Mouse (Mus musculus): ENCODE measurements around the gene Alox5ap. TPM values are rescaled to one million over a fixed set of nuclear protein-coding genes. Genes with fewer than 3 reads are reported as not detected.
A peak's percentile ranks its signal among the peaks of the same experiment; 100 is the strongest.

The Alox5ap gene
- 10 to 100 TPM in 1 of 2 experiments, 1 to 10 TPM in 1; 8.1 to 11.7 TPM for total RNA-seq (2021)
- long read RNA-seq, experiment 1, partial matches to known transcripts = 0 of 4 reads
- long read RNA-seq, experiment 1, other reads (novel, unspliced or antisense) = 0 of 4 reads
- long read RNA-seq, experiment 2, transcript Alox5ap-201 (5 exons, 1,251 nt) = major isoform, 5 of 8 reads
- long read RNA-seq, experiment 2, partial matches to known transcripts = 0 of 8 reads
- long read RNA-seq, experiment 2, other reads (novel, unspliced or antisense) = 1 of 8 reads

- DNase-seq (ENCODE audit: low spot score in 2 of 2) = no peak
- intact Hi-C loops (cut with DNase I) = no loop called here
Observed at GRCm38 (mm10) chr5:149264405-149264804, at the start of gene Alox5ap. TSS of gene Alox5ap (plus strand) at chr5:149264767.

DNA sequence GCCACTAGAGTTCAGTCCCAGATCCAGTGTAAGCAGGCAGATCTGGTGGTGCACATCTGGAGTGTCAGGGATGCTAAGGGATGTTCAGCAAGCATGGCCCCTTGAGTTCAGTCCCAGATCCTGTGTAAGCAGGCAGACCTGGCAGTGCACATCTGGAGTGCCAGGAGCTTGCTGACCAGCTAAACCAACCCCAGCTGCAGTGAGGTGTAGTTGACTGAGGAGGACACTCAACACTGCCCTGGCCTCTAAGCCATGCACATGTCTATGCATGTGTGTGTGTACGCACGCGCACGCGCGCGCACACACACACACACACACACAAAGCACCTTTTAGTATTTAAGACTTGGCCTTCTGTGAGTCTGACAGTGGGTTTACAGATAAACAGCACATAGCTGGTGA, 49.0 kb upstream of the Alox5ap start:
- intact Hi-C loops (cut with DNase I) = no loop called here
- no peak for DNase-seq (ENCODE audit: low spot score in 2 of 2)

- intact Hi-C loops (cut with DNase I) = no loop called here
- no peak for DNase-seq (ENCODE audit: low spot score in 2 of 2)
Observed at GRCm38 (mm10) chr5:149217524-149218357, 46.8 kb upstream of the Alox5ap start.

- intact Hi-C loops (cut with DNase I) = no loop called here
- DNase-seq (ENCODE audit: low spot score in 2 of 2) = no peak
Observed at GRCm38 (mm10) chr5:149219493-149219892, 45.1 kb upstream of the Alox5ap start.

- intact Hi-C loops (cut with DNase I) = no loop called here
Observed at GRCm38 (mm10) chr5:149221355-149221754, 43.2 kb upstream of the Alox5ap start.

GRCm38 (mm10) chr5:149224666-149225065, 39.9 kb upstream of the Alox5ap start:
- no peak for DNase-seq (ENCODE audit: low spot score in 2 of 2)
- intact Hi-C loops (cut with DNase I) = no loop called here

More at GRCm38 (mm10) chr5:149221355-149221754, 43.2 kb upstream of the Alox5ap start:
- no peak for DNase-seq (ENCODE audit: low spot score in 2 of 2)

DNA sequence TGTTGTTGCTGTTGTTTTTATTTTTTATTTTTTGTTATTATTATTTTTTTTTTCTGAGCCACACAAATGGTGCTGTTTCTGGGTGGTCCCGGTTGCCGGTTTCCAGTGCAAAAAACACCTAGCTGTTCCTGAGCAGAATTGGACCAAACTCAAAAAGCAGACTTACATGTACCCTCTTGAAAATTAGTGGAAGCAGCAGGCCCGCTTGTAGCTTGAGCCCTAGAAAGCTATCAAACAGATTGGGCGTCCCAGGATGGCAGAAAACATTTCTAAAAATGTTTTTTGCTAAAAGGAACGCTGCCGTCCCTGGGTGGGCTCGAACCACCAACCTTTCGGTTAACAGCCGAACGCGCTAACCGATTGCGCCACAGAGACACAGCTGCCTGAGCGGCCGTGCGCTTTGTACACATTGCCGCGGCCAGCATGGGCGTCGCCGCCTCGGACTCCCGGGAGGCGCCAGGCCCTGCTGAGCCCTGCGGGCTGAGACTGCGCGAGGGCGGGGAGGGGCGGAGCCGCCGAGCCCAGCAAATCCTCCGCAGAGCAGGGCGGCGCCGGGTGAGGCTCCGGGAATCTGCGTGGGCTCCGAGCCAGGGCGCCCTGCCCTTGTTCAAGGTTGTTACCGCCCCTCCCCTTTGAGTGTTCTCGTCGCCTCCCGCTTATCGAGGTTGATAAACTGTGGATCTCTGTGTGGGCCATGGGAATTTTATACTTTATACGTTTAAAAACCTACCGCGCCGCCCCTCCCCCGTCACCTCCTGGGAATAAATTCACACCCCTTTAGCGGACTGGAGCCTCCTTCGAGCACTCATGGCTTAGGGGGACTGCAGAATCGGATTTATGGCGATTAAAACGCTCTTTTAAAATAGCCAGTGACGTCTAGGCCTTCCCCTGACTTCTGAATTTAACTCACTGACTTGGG, 35.6 kb upstream of the Alox5ap start:
- peak; percentile 95 to 98 for DNase-seq (ENCODE audit: low spot score in 2 of 2)

GRCm38 (mm10) chr5:149229619-149230339, 34.8 kb upstream of the Alox5ap start:
- DNase-seq (ENCODE audit: low spot score in 2 of 2) = no peak
- intact Hi-C loops (cut with DNase I) = no loop called here

More for the DNA sequence above, 35.6 kb upstream of the Alox5ap start:
- intact Hi-C loops (cut with DNase I) = no loop called here

- DNase-seq (ENCODE audit: low spot score in 2 of 2) = no peak
- intact Hi-C loops (cut with DNase I) = loop anchor here (5.0 kb wide), 1 partner anchor 633 kb away; no protein-coding TSS in a partner anchor
Observed at GRCm38 (mm10) chr5:149235002-149235401, 29.6 kb upstream of the Alox5ap start.

DNA sequence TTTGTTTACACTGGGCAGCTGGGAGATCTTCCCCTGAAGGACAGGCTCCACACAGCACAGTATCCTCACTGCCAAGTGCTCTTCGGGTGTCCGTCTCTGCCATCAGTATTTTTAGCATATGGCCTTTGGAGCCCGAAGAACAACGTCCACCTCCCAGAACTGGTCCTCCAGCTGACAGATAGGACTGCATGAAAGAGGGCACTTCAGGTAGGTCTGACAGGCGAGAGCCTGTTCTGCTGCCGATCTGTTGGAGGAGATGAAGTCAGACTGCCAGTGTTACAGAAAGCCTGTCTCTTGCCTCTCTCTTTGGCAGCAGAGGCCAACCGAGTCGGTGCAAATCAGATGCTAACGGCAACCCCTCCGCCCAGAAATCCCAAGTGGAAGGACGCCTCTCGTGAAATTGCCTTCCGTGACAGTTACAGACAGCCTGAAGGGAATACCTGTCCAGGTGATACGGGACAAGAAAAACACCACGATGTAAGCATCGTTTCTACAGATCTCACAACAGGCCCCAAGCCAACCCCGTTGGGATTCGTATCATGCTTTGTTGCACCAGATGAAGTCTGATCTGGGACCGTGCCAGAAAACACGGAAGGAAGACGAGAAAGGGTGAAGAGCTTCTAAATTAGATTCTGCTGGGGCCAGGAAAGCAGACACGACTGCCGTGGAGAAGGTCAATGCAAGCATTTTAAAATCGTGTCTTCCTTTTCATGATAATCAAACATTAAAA, 27.2 kb upstream of the Alox5ap start:
- intact Hi-C loops (cut with DNase I) = loop anchor here (5.0 kb wide), 1 partner anchor 635 kb away; no protein-coding TSS in a partner anchor
- no peak for DNase-seq (ENCODE audit: low spot score in 2 of 2)

DNA sequence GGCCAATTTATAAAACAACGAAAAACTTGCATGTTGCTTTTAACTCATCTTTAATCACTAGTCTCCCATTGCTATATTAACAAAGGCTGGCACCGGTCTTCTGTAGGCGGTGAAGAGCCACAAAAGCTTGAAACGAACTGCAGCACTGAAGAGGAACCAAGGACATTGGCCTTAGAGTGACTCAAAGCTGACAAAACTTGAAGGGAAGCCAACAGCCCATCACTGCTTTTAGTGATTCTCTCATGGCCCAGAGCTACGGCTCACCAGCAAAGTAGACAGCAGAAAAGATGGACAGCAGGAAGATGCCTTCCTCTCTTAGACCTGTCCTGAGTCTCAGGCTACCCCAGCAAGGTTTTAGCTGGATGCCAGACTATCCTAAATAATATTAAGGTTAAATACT, 22.1 kb upstream of the Alox5ap start:
- DNase-seq (ENCODE audit: low spot score in 2 of 2) = no peak
- intact Hi-C loops (cut with DNase I) = no loop called here

- intact Hi-C loops (cut with DNase I) = no loop called here
- DNase-seq (ENCODE audit: low spot score in 2 of 2) = no peak
Observed at GRCm38 (mm10) chr5:149243053-149243452, 21.5 kb upstream of the Alox5ap start.

- intact Hi-C loops (cut with DNase I) = no loop called here
- DNase-seq (ENCODE audit: low spot score in 2 of 2) = no peak
Observed at GRCm38 (mm10) chr5:149245391-149245964, 19.1 kb upstream of the Alox5ap start.

DNA sequence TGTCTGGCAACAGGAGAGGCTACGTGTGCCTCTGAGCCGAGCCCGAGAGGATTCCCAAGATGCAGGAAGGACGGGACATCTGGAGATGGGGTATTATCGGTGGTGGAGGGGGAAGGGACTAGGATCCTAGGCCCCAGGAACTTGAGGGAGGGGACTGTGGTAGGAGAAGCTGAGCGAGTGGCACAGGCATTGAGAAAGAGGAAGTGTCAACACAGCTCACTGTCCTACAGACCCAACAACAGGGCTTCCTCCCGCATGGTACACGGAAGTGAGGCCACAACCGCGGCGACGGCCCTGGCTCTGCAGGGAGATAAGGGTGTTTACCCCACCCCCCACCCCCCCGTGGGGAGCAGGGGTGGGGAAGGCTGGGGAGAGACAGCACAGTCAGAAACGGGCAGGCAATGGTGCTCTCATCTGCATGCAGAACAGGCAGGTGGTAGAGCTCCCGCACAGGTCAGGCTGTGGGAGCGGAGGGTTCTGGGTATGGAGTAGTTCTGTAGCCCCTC, 18.5 kb upstream of the Alox5ap start:
- DNase-seq (ENCODE audit: low spot score in 2 of 2) = peak in 1 of 2 experiments; percentile 32
- intact Hi-C loops (cut with DNase I) = no loop called here

GRCm38 (mm10) chr5:149247047-149247904, 17.3 kb upstream of the Alox5ap start:
- DNase-seq (ENCODE audit: low spot score in 2 of 2) = no peak
- intact Hi-C loops (cut with DNase I) = no loop called here

DNA sequence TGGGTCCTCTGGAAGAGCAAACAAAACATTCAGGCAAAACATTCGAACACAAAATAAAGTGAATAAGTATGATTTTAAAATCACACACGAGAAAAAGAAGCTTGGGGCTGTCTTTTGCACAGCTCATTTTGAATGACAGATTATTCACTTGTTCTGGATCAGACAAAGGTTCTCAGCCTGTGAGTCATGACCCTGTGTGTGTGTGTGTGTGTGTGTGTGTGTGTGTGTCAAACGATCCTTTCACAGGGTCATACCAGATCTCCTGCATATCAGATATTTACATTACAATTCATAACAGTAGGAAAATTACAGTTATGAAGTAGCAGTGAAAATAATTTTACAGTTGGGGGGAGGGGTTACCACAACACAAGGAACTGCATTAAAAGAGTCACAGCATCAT, 12.3 kb upstream of the Alox5ap start:
- intact Hi-C loops (cut with DNase I) = no loop called here

GRCm38 (mm10) chr5:149253491-149253890, 11.1 kb upstream of the Alox5ap start:
- intact Hi-C loops (cut with DNase I) = no loop called here
- no peak for DNase-seq (ENCODE audit: low spot score in 2 of 2)

More for the DNA sequence above, 12.3 kb upstream of the Alox5ap start:
- no peak for DNase-seq (ENCODE audit: low spot score in 2 of 2)

All from left cerebral cortex, postnatal 14 days (tissue).